Mouse (Mus musculus): ENCODE data around the gene Rgs17.
"Not testable (repeated sequence)": the region's sequence is repeated elsewhere in the genome, so short reads cannot be mapped to it uniquely, and the experiment has no call there.

The Rgs17 gene

GRCm38 (mm10) chr10:5922294-5922828 lies at the start of gene Rgs17:
Rgs17 (minus strand) TSS chr10:5922400.
- peak; percentile 69 for DNase-seq (ENCODE audit: low spot score)

- DNase-seq (ENCODE audit: low spot score), result no peak
These were observed 45.5 kb upstream of the Rgs17 start for GRCm38 (mm10) chr10:5967655-5968054.

- DNase-seq (ENCODE audit: low spot score), result not testable (repeated sequence)
These were observed 31.6 kb upstream of the Rgs17 start for GRCm38 (mm10) chr10:5953787-5954186.

- DNase-seq (ENCODE audit: low spot score), result no peak
These were observed 2.1 kb upstream of the Rgs17 start for GRCm38 (mm10) chr10:5924261-5924660.

GRCm38 (mm10) chr10:5923096-5923495 lies 896 bp upstream of the Rgs17 start:
- DNase-seq (ENCODE audit: low spot score), result no peak

GRCm38 (mm10) chr10:5921771-5922170 lies 429 bp downstream of the Rgs17 start:
- DNase-seq (ENCODE audit: low spot score), result peak; percentile 53

GRCm38 (mm10) chr10:5921031-5921551 lies 1.1 kb downstream of the Rgs17 start:
- DNase-seq (ENCODE audit: low spot score), result peak; percentile 43

GRCm38 (mm10) chr10:5904399-5904798 lies 17.8 kb downstream of the Rgs17 start:
- DNase-seq (ENCODE audit: low spot score), result no peak

- no peak for DNase-seq (ENCODE audit: low spot score)
These were observed 20.4 kb downstream of the Rgs17 start for GRCm38 (mm10) chr10:5901777-5902176.

GRCm38 (mm10) chr10:5900731-5901130 lies 21.5 kb downstream of the Rgs17 start:
- no peak for DNase-seq (ENCODE audit: low spot score)

- no peak for DNase-seq (ENCODE audit: low spot score)
These were observed 45.1 kb downstream of the Rgs17 start for GRCm38 (mm10) chr10:5877106-5877505.

GRCm38 (mm10) chr10:5871081-5871480 lies 51.1 kb downstream of the Rgs17 start:
- no peak for DNase-seq (ENCODE audit: low spot score)

- no peak for DNase-seq (ENCODE audit: low spot score)
These were observed 54.1 kb downstream of the Rgs17 start for GRCm38 (mm10) chr10:5867981-5868552.

- no peak for DNase-seq (ENCODE audit: low spot score)
These were observed 56.2 kb downstream of the Rgs17 start for GRCm38 (mm10) chr10:5865996-5866395.

GRCm38 (mm10) chr10:5862669-5863068 lies 59.5 kb downstream of the Rgs17 start:
- no peak for DNase-seq (ENCODE audit: low spot score)

- no peak for DNase-seq (ENCODE audit: low spot score)
These were observed 61.4 kb downstream of the Rgs17 start for GRCm38 (mm10) chr10:5860849-5861248.

GRCm38 (mm10) chr10:5859729-5860128 lies 62.5 kb downstream of the Rgs17 start:
- DNase-seq (ENCODE audit: low spot score), result peak; percentile 57

- no peak for DNase-seq (ENCODE audit: low spot score)
These were observed 64.1 kb downstream of the Rgs17 start for GRCm38 (mm10) chr10:5857996-5858549.

- no peak for DNase-seq (ENCODE audit: low spot score)
These were observed 68.8 kb downstream of the Rgs17 start for GRCm38 (mm10) chr10:5853290-5853868.

GRCm38 (mm10) chr10:5846939-5847338 lies 75.3 kb downstream of the Rgs17 start:
- DNase-seq (ENCODE audit: low spot score), result no peak

GRCm38 (mm10) chr10:5841369-5841768 lies 80.8 kb downstream of the Rgs17 start:
- peak; percentile 63 for DNase-seq (ENCODE audit: low spot score)

- DNase-seq (ENCODE audit: low spot score), result no peak
These were observed 95.7 kb downstream of the Rgs17 start for GRCm38 (mm10) chr10:5826336-5827025.

GRCm38 (mm10) chr10:5824779-5825178 lies 97.4 kb downstream of the Rgs17 start:
- DNase-seq (ENCODE audit: low spot score), result no peak
